Mouse (Mus musculus): Measurements from ENCODE around the gene Tnnt3. TPM values are rescaled to one million over a fixed set of nuclear protein-coding genes. Genes with fewer than 3 reads are reported as not detected.

The Tnnt3 gene
- total RNA-seq, 2 experiments from 2014 or later = not detected

DNA sequence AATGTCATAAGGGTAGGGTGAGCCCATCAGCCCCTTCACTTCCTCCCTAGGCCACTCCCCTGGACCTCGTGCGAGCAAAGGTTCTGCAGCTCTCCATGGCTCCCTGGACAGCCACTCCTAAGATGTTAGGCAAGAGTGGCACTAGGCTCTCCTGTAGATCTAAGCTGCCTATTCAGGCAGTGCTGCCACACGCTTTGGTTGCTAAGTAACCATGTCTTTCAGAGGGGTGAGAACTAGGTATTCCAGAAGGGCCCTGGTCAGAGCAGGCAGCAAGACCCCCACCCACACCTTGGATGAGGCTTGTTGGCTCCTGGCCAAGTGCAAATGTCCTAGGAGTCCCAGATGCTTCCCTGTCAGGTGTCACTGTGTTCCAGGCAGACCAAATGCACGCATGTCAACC, 7.9 kb downstream of the Tnnt3 start:
- DNase-seq (ENCODE audit: low spot score in 2 of 2) = no peak

DNA sequence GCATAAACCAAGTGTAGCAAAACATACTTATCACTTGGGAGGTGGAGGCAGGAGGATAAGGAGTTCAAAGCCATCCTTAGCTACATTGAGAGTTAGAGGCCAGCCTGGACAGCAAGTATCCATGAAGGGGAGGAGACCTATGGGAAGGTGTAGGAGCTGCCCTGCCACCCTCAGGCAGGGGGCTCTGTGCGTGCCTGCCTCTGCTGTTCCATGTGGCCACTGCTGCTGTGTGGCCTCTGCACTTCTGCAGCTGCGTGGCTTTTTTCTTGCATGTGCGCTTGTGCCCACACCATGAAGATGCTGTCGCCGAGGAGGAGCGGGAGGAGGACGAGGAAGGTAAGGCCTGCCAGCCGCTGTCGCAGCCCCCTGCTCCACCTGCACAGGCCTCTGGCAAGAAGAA, 8.8 kb downstream of the Tnnt3 start:
- DNase-seq (ENCODE audit: low spot score in 2 of 2) = no peak

DNA sequence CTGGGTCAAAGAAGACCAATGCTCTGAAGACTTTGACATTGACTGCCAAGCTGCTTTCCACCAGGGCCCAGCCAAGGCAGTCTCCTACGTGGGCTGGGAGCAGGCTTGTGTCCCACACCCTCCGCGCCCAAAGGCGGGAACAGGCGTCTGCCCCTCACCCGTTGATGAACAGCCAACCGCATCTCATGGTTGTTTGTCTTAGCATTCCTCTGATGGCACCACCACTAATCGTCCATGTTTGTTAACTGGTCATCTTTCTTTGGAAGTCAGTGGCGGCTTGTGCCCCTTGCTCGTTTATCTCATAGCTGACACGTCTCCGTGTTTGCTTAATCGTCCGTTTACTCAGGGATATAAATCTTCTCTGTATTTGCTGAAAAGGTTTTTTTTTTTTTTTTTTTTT, 10.9 kb downstream of the Tnnt3 start:
- DNase-seq (ENCODE audit: low spot score in 2 of 2) = no peak

DNA sequence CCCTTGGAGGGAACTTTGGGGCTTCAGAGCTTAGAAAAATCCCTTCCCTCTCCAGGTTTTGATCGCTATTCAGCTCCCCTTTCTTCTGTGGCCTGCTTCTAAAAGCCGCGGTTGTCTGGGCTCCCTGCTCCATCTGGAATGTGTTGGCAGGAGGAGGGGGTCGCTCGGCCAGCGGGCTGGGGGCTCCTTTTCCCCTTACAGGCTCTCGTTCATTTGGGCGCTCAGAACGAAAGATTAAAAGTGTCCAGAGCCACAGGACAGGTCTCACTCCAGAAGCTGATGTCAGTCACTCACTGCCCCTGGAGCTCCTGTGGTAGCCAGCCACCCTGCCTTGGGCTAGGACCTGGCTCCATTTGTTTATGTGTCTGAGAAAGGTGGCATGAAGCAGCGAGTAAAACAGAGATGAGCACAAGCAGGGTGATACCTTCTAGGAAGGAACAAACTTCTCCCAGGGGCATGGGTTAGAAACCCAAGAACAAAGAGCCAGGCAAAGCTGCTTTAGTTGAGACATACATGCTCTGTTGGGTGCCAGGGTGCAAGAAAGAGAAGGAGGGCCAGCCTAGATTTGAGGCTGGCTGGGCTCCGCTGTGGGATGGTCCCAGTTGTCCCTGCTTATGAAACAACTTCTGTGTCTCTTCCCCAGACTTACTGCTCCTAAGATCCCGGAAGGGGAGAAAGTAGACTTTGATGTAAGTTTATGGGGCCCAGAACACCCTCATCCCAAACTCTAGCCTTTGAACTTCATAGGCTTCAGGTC, 11.6 kb downstream of the Tnnt3 start:
- no peak for DNase-seq (ENCODE audit: low spot score in 2 of 2)

DNA sequence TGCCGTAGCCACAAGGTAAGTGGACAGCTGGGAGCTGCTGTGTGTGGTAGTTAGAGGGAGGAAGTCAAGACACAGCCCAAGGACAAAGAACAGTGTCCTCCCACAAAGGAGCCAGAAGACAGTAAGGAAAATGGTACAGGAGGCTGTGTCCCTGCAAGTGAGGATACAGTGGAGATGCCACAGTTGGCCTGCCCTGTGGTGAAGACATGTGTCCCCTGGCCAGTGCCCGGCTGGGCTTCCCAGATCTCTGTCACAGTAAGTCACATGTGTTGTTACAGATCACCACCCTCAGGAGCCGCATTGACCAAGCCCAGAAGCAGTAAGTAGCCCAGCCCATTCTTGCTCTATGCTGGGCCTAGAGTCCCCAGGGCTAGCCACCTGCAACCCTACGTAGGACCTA, 15.4 kb downstream of the Tnnt3 start:
- no peak for DNase-seq (ENCODE audit: low spot score in 2 of 2)

DNA sequence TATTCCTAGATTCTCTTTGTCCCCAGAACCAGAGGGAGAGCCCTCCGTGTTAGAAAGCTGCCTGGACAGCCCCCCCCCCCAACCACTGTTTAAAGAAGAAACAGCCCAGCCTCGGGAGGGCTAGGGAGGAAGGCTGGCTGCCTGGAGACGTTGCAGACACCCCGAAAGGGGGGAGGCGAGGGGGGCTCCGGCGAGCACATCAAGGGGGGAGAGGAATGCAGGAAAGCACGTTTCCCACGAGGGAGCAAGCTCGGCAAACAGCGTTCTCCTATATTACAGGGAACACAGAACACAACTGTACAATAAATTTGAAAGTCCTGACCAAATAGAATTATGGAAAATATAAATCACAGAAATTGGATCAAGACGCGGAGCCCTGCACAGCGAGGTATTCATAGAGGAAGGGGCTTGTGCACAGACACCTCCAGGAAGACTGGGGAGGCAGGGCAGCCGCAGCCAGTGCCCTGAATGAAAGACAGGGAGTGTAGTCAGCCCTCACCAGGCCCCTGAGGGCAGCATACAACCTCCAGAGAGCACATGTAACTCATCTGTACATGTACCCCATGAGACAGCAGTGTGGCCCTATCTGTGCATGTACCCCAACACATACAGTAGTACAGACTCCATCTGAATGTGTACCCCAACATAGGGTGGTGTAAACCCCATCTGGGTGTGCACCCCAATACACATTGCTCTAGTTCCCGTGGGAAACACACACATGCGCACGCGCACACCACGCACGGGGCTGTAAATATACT, 17.8 kb downstream of the Tnnt3 start:
- DNase-seq (ENCODE audit: low spot score in 2 of 2) = no peak

DNA sequence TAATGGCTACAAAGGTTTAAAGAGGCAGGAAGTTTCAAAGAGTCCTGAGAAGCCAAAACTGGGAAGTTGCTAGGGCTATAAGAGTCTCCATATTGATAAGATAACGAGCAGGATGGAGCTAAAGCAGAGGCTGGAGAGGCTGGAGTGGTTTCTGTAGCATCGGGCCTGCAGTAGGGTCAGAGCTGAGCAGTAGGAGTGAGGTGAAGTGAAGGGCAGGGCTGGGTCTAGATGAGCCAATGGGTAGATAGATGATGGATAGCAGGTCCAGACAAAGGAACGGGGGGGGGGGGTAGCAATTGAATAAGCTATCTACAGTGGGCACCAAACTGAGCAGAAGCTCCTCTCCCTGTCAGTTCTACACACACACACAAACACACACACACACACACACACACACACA, 18.9 kb downstream of the Tnnt3 start:
- no peak for DNase-seq (ENCODE audit: low spot score in 2 of 2)

DNA sequence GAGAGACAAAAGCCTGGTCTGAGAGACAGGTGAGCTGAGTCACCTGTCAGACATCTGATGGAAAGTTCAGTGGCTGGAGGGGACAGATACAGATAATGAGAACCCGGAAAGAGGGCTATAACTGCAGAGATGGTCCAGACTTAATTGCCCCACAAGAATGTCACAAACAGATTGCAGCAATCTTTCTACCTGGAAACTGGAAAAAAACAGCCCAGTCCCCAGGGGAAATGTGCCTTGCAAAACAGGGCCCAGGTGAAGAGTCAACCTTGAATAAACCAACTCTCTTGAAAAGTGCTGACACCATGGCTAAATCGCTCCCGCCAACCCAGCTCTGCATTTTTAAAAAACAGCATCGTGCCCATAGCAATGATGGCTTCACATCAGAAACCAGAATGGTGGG, 21.7 kb downstream of the Tnnt3 start:
- DNase-seq (ENCODE audit: low spot score in 2 of 2) = no peak

DNA sequence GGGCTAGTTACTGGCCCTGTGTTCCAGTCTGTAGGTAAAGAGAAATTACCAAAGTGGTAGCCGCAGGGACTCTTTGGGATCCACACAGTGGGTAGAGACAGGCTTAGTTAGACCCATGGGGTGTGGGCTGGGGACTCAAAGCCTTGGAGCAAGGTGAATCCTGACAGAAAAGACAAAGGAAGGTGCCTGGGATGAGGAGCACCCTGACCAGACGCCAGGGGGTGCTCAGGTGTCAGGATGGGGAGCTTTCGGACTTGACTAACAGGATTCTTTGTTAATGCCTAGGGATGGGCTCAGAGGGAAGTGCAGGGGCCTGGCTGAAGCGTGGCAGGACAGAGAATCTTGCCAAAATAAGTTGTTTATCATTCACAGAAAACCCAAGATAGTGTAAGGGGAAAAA, 23.7 kb downstream of the Tnnt3 start:
- no peak for DNase-seq (ENCODE audit: low spot score in 2 of 2)

DNA sequence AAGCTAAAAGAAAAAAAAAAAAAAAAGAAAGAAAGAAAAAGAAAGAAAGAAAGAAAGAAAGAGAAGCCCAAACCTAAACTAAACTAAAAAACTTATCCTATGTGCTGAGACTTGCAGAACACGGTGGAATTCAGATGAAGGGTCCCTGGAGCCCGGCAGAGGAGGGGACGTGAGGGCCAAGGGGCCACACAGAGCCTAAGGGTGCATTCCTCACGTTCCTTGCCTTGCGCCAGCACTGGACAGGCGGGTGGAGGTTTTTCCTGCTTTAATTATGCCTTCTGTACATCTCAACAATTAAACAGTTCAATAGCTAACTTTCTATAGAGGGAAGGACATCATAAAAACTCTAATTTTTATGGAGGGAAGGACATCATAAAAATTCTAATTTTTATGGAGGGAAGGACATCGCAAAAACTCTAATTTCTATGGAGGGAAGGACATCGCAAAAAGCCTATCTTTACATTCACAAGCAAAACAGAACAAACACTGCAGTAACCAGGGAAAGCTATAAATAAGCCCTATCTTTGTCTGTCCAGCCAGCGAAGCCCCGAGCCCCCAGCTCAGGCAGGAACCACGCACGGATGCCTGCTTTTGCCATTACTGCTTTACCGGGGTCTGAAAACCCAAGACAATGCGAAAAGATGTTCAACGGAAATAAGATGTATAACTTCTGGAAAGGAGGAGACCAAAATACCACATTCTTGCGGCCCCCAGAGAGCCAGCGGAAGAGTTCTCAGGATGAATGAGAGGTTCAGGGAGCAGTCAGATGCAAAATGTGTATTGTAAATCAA, 24.8 kb downstream of the Tnnt3 start:
- DNase-seq (ENCODE audit: low spot score in 2 of 2) = no peak

DNA sequence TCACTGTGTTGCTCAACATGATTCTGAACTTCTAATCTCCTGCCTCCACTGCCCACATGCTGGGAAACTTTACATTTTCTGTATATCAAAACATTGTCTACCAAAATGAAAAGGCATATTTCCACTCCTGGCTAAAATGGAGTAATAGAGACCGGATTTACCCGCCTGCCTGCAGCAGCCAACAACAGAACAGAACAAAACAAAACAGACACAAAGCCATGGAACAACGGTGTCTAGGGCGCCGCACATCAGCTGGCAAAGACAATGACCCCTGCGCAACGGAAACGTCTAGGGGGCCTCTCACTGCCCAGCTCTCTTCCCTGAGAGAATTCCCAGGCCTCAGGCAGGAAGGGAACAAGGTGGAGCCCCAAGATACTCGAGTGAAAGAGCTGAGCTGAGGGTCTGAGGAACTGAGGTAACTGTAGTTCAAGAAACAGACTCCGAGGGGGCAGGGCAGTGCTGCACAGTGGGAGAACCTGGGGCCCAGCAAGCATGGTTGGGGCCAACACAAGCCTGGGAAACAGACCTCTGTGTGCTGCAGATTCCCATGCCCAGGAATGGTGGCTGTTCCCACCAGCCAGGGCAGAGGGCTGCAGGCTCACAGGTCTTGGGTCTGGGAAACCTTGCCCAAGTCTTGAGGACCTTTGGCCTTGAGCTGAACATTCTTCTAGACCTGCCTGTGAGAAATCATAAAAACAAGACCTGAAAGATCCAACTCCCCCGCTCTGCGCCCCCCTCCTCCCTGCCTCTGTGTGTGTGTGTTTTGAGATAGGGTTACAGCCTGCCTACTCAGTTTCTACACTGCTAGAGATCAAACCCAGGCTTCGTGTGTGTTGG, 26.9 kb downstream of the Tnnt3 start:
- no peak for DNase-seq (ENCODE audit: low spot score in 2 of 2)

DNA sequence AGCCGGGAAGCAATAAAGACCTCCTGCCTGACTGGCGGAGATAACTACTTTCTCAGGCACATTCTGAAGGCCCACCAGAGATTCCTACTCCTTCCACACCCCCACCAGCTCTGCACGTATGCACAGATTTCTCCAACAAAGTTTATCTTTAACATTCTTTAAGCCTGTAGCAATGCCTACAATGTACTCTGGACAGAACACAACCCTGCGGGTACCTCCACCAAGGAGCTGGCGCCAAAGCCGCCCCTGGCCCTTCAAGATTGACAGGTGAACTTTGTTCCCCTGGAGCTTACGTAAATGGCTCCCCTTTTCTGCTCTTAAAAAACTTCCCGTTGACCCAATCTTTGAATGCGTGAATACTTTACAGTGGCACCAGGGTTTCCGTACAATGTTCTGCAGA, 30.7 kb downstream of the Tnnt3 start:
- no peak for DNase-seq (ENCODE audit: low spot score in 2 of 2)

DNA sequence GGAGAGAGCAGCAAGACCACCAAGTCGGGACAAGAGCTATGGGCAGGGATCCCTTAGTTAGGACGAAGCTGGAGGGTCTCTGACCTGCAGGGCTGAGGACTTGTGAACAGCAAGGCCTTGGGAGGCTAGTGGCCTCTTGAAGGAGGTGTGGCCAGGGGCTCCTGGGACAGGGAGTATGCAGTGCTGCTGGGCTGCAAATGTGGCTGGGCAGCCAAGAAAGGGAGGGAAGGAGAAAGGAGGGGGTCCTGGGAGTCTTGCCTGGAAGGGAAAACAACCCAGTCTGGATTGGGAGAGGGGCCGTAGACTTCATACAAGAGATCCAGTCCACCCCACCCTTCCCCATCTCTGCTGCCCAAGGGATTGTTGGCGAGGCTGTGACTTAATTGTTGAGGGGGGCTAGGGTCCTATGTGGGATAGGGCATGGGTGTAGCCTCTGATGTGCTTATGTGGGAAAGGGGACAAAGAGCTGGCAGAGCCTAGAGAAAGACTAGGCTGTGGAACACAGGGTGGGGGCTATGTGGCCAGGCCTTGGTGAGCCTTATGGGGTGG, 33.4 kb downstream of the Tnnt3 start:
- DNase-seq (ENCODE audit: low spot score in 2 of 2) = no peak

DNA sequence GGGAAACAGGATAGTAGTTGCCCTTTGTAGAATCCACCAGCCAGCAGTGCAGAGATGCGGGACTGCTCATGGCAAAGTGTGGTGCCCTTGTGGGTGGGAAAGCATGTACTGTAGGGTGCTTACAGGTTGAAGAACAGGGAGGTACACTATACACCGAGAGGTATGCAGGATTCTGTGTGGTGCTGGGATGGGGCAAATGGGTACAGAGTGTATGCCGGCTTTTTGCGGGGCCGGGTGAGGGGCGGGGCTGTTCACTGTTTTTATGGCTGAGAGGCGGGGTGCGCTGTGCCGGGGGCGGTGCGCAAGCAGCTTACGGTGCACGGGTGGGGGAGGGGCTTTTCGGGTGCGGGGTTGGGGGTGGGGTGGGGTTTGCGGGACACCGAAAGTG, 34.0 kb downstream of the Tnnt3 start, which contains the start of gene Mrpl23:
Mrpl23 (plus strand) TSS at position 16 of the 388 bp plus-strand sequence.
- DNase-seq (ENCODE audit: low spot score in 2 of 2) = no peak

DNA sequence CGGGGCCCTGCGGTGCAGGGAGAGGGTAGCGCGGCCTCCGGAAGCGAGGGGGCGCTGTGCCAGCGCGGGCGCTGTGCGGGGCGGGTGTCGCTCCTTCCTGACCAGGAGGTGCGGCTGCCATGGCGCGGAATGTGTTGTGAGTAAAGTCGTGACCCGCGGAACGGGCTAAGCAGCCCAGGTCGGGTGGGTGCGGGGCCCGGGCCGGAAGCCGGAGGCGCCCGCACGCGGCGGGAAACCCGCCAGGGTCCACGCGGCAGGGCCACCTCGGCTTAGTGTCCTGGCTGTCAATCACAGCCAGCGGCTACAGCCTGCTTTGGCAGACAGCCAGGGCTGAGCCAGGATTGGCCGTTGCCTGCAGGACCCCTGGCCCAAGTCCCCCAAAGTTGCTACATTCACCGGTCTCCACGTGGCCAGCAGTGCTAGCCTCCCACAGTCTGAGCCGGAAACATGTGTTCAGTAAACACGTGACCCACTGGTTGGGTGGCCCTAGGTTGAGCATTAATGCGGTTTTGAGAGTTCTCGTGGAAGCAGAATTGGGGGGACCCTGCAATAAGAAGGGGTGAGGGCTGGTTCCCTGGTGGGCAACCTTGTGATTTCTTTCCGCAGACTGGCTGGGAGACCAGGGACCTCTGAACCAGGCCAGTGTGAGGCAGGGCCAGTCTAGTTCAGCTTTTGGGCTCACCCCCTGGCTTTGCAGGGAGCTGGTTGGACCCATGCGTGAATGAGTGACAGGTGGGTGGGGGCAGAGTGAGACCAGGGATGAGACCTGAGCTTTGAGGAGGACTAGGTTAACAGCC, 34.6 kb downstream of the Tnnt3 start:
- DNase-seq (ENCODE audit: low spot score in 2 of 2) = peak; percentile 75 to 85

DNA sequence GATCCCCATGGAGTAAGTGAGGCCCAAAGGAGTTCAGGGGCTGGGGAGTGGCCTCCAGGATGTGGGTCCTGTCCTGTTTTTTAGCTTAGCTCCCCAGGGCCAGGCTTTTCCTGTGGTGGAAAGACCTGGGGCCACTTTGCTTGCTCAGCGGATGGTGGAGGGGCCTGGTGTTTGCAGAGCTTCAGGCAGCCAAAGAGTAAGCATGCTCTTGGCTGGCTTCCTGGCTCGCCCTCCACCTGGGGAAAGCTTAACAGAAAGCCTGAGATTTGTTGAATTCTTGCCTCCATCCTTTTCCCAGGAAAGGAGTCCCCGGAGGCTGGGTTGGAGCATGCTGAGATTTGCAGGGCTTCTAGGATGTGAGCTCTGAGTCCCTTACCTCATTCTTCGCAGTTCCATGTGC, 36.5 kb downstream of the Tnnt3 start:
- no peak for DNase-seq (ENCODE audit: low spot score in 2 of 2)

DNA sequence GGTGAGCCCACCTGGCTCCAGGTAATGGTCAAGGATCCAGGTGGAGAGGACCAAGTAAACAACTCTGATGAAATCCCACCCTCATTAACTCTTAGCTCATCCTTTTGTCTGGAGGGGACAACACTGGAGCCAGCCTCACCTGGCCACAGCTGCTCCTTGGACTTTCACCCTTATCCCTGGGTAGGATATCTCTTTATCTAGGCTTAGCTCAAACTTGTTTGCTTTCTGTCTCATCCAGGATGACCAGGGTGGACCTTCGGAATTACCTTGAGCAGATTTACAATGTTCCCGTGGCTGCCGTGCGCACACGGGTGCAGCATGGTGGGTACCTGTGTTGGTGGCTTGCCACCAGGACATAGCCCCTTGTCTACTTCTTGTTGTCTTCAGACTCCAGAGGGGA, 37.2 kb downstream of the Tnnt3 start:
- DNase-seq (ENCODE audit: low spot score in 2 of 2) = no peak

DNA sequence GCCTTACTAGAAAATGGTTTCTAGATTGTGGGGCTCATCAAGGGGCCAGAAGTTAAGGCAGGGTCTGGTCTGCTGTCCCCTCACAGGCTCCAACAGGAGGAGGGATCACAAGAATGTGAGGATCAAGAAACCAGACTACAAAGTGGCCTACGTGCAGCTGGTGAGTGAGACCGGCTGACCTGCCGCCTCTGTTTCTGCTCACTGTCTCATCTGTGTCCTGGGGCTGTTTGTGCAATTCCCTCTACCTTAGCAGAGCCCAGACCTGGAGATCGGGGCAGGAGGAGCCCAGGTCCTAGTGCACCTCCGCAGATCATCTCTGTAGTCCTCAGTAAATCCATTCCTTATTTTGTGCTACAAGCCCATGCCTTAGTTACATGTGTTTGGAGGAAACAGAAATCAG, 38.5 kb downstream of the Tnnt3 start:
- DNase-seq (ENCODE audit: low spot score in 2 of 2) = no peak

DNA sequence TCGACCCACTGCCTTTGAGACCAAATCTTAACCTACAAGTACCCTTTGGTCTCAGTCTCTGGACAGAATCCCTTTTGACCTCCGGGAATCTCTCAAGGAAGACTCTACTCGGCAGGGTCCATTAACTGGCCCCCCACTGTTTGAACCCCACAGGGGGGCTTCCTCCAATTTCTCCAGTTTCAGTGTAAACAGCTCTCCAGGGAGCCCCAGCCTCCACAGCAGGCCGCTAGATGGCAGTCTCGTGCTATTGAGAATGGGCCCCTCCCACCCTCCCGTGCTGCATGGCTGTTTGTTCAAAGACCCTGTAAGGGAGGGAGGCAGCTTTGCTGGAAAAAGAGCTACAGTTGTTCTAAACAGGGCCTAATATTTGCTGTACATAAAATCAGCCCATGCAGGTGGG, 39.2 kb downstream of the Tnnt3 start:
- DNase-seq (ENCODE audit: low spot score in 2 of 2) = peak in 1 of 2 experiments; percentile 61

DNA sequence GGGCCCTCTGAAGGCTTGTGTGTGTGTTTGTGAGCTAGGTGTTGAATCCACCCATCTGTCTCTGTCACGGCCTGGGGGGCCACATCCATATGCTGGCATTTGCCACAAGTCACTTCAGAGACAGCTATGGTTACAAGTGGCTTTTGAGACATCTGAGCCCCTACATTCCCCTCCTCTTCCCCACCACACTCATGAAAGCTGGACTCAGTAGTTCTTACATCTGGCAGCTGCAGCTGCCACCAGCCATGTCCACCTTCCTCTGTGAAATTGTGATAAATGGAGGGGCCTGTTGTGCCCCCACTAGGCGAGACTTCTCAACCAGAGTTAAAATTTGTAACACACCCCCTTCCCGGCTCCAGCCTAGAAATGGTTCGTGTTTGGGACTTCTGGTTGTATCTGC, 39.7 kb downstream of the Tnnt3 start:
- DNase-seq (ENCODE audit: low spot score in 2 of 2) = no peak

Data from layer of hippocampus, adult 18-20 months (tissue).